Mouse (Mus musculus) natural killer cell, adult 2 months (primary cell): ENCODE results near the gene 1700025B11Rik.
"Not testable (repeated sequence)": the region's sequence is repeated elsewhere in the genome, so short reads cannot be mapped to it uniquely, and the experiment has no call there.

Experiments
- DNase-seq, 2 experiments: peaks; one replicate each; pipeline ENCODE4 v3.0.0; 2022; ENCODE audit warnings: low spot score in 2 of 2

The 1700025B11Rik gene

DNA sequence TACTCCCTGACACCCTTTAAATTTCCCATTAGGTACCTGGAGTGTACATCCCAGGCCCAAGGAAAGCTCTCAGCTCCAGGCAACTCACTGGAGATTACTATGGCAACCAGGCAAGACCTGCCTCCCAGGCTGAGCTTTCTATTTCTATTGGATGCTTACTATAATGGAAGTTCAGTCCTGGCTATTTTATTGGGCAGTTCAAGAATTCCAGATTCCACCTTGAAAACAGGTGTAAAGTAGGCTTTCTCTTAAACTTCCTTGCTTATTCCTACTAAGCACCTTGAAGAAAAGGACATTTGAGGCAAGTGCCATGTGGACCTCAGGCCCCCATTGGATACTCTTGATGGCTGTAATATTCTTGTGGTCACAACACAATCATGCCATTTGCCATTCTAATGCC is at the start of gene 1700025B11Rik:
1700025B11Rik (minus strand) TSS at position 101 of the 400 bp plus-strand sequence.
- DNase-seq = no peak

DNA sequence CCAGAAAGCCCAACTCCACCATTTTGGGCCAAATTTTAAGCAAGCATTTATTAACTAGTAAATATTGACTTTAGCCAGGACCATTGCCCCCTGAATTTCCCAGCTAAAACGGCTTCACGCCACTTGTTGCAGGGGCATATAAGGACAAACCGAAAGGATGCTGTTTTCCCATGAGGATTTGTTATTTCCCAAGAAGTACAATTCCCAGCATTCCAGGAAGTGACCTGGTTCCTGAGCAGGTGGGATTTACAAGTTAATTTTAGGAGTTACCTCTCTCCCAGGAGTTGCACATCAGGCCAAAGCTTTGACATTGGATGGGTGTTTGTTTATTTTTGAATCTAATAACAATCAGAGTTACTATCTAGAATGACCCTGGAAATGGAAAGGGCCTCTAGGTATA is 44.4 kb upstream of the 1700025B11Rik start:
- no peak for DNase-seq

DNA sequence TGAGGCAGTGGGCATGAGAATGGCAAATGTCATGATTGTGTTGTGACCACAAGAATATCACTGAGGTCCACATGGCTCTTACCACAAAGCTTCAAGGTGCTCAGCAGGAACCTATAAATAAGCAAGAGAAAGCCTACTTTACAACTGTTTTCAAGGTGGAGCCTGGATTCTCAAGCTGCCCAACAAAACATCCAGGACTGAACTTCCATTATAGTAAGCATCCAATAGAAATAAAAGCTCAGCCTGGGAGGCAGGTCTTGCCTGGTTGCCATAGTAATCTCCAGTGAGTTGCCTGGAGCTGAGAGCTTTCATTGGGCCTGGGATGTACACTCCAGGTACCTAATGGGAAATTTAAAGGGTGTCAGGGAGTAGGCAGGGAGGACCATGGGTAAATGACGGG is 37.3 kb upstream of the 1700025B11Rik start, which contains the start of gene Gm36245:
Gm36245 (plus strand) TSS at position 301 of the 400 bp plus-strand sequence.
- no peak for DNase-seq

DNA sequence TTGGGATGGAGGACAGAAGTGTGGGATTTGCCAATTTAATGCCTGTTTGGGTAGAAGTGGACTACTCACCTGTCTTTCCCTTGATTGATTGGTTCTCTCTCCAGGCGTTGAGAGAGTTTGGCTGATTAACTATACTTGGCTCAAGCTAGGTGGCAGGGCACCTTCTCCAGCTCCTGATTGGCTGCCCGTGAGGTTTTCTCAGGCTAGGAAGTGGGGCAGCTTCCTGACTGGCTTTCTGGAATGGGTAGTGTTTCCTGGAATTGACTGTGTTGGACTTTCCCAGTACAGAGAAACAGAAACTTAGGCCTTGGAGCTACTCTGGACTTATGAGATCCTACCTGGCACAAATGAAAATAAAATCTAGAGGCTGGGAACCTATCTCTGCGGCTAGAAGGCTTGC is 36.7 kb upstream of the 1700025B11Rik start:
- DNase-seq = no peak

DNA sequence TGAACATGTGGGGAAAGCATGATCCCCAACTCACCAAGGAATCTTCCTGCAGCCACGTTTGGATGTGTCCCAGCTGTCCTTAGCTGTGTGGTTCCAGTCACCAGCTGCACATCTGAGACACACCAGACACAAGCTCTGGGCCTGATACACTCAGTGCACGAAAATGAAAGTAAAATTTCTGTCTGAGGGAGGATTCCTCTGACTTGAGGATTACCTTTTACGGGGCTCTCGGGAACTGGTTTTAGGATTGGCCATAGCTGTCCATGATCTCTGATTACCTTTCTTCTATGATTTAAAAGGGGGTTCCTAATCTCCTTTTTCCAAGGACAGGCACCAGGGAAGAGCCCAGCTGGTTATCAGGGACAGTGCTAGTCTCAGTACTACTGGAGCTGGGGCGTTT is 34.3 kb upstream of the 1700025B11Rik start, which contains the start of gene Apol10b:
Apol10b (minus strand) TSS at position 165 of the 400 bp plus-strand sequence.
- DNase-seq = no peak

DNA sequence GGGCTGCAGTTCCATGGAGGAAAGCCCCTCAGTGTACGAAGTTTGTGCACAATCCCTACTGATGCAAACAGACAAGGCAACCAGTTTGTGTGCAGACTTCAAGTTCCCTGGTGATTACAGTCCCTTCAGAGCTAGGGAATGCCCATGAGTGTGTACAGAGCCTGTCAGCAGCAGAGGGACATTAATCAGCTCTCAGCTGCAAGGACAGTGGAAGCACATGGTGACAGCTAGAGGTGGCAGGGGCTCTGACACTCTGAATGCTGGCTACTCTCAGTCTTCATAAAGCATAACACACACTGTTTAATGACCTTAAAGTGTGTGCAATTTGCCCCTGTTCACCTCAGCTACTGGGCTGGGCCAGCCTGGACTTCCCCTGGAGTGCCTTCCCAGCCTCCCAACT is 31.9 kb upstream of the 1700025B11Rik start:
- DNase-seq = no peak

DNA sequence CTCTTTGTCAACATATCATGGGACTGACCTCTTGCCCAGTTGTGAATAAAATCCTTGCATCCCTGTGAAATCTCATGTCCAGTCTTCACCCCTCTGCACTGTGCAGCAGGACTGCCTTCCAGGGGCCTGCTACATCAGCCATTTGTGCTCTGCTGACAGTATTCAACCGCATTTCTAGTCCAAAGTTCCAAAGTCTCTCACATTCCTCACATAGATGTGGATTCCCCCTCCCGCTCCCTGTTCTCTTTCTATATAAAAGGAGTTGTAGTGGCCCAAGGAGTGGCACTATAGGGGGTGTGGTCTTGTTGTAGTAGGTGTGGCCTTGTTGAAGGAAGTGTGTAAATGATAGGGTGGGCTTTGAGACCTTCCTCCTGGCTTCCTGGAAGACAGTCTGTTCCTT is 29.2 kb upstream of the 1700025B11Rik start:
- DNase-seq = no peak

DNA sequence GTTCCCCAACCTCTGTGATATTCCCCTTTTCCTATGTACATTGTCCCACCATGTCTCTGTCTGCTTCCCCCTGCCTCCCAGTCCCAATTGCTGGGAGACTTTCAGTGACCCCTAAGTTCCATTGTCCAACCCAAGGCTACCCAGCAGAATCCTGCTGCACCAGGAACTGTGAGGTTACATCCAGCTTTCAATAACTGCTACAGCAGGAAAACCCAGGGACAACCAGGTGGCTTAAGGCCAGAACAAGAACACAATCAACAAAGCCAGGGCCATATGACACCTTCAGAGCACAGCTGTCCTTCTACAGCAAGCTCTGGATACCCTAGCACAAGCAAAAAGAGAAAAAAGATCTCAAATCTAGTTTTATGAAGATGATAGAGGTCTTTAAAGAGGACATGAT is 27.3 kb upstream of the 1700025B11Rik start:
- DNase-seq = no peak

DNA sequence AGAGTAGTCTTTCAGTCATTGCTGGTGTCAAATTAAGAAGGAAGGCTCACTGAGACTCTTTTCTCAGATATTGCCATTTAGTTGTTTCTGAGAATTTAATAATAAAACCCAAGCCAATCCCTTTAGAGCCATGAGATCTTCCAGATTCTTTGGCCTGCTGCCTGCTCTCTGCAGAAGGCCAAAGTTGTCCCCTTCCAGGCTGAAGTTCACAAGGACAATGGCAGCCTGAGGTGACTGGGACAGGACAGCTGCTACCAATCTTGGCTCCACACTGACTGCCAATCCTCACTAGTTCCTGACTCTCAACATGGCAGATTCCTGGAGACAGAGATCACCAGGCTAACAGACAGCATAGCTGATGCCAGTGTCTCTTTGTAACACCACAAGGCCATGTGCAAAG is 25.3 kb upstream of the 1700025B11Rik start:
- no peak for DNase-seq

DNA sequence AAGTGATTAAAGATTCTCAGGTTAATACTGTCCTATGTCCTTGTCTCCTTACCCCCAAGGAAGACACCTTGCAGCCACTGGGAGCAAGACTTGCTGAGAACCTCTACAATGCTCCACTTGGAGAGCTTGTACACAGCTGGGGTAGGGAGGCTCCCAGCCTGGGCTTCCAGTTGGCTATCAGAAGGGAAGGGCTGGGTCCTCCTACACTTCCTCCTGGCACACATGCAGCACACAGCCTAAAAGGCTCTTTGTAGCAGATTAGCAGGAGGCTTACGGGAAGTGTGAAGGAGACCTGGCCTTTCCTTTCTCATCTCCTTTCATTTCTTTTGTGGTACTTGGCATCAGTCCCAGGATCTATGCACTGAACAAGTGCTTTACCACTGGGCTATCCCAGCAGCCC is 20.0 kb upstream of the 1700025B11Rik start:
- no peak for DNase-seq

DNA sequence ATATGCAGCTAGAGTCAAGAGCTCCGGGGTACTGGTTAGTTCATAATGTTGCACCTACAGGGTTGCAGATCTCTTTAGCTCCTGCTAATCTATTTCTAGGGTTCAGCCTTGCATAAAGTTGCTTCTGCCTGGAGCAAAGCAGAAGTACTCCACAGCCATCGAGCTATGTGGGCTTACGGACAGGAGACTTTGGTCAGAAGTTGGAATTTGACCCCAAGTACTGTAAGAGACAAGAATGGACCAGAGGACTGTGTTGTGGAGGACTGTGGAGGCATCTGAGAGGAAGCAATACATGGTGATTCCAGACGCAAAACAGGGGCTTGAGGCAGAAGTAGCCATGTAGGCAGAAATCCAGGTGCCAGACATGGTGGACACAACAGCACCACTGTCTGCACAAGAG is 17.6 kb upstream of the 1700025B11Rik start:
- DNase-seq = no peak

DNA sequence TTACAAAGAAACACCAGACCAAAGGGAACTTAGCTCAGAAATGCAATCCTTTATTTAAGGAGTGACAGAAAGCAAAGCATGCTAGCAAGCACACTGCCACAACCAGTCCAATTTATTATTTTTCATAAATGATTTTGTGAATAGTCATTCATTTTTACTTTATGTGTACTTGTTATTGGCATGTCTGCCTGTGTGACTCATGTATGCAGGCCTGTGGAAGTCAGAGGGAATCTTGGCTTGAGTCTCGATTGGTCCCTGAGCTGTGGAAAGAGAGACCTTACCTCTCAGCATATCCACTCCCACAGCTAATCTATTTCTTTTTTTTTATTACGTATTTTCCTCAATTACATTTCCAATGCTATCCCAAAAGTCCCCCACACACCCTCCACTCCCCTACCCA is 17.1 kb upstream of the 1700025B11Rik start:
- no peak for DNase-seq

DNA sequence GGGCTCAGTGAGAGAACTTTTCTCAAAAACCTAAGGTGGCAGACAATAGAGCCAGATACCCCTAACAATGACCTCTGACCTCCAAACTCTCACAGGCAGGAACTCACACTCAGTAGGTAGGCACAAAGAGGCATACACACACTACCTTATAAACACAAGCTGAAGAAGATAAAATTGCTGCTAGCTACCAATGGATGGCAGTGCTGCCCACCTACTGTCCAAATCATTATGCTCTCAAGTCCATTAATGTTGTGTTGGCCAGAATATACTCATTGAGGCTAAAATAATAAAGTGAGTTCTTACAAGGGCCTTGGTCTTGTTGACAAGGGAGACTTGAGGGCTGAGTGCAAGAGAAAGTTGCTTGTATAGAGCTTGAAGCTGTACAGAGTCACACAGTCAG is 1.5 kb upstream of the 1700025B11Rik start:
- DNase-seq = no peak

DNA sequence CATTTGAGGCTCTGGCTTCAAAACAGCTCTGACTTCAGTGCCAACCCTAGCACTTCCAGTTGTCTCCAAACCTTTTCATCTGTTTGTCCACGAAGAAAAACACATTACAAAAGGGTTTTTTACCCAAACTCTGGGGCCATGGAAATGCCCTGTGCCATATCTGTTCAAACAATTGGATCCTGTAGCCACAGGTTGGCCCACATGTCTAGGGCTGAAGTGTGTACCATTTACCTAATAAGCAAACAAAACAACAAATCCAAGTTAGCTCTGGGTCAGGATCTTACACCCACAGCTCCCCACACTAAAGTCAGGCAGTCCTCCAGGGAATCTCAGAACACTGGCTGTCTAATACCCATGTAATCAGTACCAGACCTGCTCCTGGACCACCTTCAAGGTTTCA is 22.5 kb downstream of the 1700025B11Rik start:
- DNase-seq = not testable (repeated sequence)

DNA sequence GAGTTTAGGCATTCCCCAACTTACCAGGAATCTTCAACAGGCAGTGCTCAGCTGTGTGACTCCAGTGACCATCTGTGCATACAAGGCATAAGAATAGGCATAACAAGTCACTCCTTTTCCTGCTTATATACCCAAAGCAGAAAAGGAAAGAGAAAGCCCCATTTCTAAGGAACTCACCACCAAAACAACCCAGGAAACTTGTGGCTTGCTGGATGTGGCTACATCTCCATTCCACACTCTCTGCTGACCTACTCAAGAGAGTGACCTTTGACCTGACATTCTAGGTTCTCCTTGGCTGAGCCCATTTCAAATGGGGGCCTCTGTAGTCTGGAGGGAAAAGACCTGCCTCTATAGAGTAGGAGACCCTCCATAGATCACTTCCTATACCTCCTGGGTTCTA is 28.5 kb downstream of the 1700025B11Rik start, which contains the start of gene Apol7c:
Apol7c (minus strand) TSS at position 101 of the 400 bp plus-strand sequence.
- DNase-seq = no peak

DNA sequence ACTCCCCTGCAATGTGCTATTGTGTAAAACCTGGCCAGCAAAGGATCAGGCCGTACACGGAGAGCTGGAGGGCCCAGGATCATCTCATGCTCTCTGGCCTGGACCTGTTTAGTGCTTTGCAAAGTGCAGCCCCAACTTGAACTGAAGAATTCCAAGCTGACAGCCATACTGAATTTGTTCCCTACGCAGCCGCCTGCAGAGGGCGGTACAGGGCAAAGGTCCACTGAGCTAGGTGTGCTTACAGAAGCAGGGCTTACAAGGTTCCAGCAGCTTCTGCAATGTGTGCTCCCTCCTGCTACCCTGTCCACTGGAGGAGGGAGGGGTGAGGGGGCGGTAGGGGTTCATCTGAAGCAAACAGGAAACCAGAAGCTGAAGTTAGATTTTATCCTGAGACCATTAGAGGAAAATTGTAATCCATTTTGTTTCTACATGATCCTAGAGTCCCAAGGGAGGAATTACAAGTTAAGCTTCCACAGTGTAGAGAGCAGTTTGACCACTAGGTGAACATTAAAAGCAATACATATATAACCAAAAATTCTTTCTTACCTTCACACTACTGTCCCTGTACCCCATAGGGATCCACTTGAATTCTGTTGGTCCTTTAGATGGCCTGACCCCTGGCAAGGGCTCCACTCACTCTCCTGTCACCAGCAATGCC is 38.4 kb downstream of the 1700025B11Rik start:
- DNase-seq = not testable (repeated sequence)

DNA sequence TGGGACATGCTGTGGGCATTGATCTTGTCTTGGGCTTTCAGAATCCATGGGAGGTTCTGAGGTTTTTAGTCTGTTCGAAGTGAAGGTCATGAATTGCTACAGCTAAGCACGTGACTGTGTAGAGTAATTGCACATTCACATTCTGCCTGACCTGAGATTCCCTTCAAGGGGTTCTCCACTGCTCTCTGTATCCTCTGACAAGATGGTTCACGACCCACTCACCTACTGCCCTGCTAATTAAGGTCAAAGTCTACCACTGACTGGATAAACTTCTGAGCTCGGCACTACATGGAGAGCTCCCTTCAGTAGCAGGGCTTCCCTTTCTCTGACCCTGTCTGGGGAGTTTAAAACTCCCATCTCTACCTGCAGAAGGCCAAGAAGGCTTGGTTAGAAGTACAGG is 41.1 kb downstream of the 1700025B11Rik start:
- not testable (repeated sequence) for DNase-seq
